Mouse (Mus musculus): ENCODE data around the gene Fam222a.

Fam222a gene

DNA sequence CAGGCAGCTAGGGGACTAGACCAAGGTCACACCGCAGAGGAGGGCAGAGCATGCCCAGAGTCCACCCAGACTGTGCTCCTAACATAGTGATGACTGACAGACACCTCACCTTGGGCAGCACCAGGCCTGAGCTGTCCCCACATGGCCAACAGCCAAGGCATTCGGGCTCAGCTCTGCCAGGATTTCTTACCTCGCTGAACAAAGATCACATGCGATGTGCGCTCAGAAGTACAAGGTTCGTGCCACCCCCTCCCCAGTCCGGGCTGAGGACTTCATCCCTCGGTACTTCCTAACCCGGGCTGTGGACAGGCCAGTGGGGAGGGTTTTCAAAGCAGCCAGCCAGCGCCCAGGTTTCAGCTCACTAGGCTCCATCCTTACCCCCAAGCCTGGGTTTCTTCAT, 89.6 kb downstream of the Fam222a start:
- DNase-seq (ENCODE audit: low spot score), result no peak

DNA sequence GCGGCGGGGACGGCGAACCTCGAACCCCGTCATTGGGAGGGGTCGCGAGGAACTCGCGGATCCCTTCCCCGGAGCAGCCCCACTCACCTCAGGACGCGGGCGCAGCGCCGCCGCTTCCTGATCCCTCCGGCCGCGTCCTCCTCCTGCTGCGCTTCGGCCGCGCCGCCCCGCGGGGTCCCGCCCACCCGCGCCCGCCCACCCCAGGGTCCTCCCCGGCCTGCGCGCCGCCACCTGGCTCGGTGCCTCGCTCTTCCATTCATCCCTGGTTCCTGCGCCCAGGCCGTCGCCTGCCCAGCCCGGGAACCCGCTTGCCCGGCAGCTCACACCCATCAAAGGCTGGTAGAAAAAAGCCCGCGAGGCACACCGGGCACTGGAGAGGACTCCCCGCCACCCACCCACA, 90.4 kb downstream of the Fam222a start, which contains the start of gene Trpv4:
TSS of gene Trpv4 (minus strand) at position 167 of the 400 bp plus-strand sequence.
- no peak for DNase-seq (ENCODE audit: low spot score)

DNA sequence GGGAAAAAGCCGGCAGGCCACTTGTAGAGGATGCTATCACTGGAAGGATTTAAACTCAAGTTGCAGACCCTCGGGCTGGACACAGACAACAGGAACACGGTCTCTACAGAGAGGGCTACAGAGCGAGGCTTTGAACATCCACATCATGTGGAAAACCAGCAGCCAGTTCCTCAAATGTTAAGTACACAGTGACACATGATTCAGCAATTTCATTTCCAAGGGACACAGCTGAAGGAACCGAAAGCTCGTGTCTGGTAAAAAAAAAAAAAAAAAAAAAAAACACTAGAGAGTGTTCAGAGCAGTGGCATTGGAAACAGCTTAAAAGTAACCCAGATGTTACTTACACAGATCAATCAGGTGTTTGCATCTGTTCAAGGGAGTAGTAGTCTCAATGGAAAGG, 93.2 kb downstream of the Fam222a start:
- no peak for DNase-seq (ENCODE audit: low spot score)
